Mouse (Mus musculus): ENCODE data around the gene Cnot6l.

DNA sequence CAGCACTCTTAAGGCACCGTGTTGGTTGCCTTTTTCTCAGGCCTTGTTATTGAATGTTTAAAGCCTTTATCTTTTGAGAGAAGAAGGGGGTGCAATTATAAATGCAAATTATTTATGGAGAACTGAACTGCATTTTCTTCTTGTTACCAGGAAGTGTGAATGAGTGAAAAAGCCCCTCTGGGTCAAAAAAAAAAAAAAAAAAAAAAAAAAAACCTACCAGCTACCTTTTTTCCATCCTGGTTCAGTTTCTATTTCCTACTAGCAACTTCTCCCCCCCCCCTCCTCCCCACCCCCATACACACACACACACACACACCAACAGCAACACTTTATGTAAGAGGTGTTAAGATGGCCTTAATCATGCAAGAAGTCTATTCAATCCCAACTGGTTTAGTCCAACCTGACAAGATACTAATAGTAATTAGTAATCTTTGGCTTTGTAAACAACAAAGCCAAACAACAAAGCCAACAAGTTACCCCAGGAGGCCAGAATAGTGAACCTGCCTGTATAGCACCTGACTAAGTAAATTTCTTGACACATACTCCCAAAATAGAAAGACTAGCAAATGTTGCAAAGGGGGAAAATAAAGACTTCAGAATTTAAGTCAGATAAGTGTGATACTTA is 463 bp downstream of the Cnot6l start:
- TF ChIP-seq CTCF (IDR thresholded peaks at IDR 0.05; ENCODE audit: low read depth) (no peak), EP300 (IDR thresholded peaks at IDR 0.05; ENCODE audit: low read depth) (no peak)
